Mouse (Mus musculus): ENCODE results near the gene Adipor2. TPM values are rescaled to one million over a fixed set of nuclear protein-coding genes. Genes with fewer than 3 reads are reported as not detected.
"Not testable (repeated sequence)": the region's sequence is repeated elsewhere in the genome, so short reads cannot be mapped to it uniquely, and the experiment has no call there.

The Adipor2 gene
- polyA plus RNA-seq, 1 experiment from 2014 or later: 22.6 TPM

DNA sequence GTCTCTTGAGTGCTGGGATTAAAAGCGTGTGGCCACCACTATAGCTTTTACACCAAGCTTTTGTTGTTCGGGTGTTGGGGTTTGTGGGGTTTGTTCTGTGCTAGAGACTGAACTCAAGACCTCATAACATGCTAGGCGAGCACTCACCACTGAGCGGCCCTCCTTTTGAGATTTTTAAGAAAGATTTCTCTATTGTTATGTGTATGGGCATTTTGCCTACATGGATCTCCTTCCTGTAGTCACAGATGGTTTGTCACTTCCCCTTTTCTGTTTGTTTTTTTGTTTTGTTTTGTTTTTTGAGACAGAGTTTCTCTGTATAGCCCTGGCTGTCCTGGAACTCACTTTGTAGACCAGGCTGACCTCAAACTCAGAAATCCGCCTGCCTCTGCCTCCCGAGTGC, 57.3 kb downstream of the Adipor2 start:
- H3K4me3 ChIP-seq (ENCODE audit: low read depth, low read length); H3K27ac ChIP-seq (ENCODE audit: low read depth, low read length); H3K4me1 ChIP-seq (ENCODE audit: control insufficient read depth, insufficient read depth, low read length); H3K9me3 ChIP-seq (replicated peaks; ENCODE audit: control insufficient read depth, low read length); H3K9ac ChIP-seq (ENCODE audit: low read depth, low read length); H3K27me3 ChIP-seq (ENCODE audit: control insufficient read depth, insufficient read depth, low read length); H3K4me2 ChIP-seq; ATAC-seq (replicated peaks; ENCODE audit: insufficient number of reproducible peaks, low FRiP score, low TSS enrichment): not testable (repeated sequence)
- H3K36me3 ChIP-seq (ENCODE audit: control insufficient read depth, insufficient read depth, low read length): peaks cover 10% of the 10 kb centered on the region
- 86% methylated on average over 6 of the region's 6 CpGs for WGBS (ENCODE audit: insufficient replicate concordance)

DNA sequence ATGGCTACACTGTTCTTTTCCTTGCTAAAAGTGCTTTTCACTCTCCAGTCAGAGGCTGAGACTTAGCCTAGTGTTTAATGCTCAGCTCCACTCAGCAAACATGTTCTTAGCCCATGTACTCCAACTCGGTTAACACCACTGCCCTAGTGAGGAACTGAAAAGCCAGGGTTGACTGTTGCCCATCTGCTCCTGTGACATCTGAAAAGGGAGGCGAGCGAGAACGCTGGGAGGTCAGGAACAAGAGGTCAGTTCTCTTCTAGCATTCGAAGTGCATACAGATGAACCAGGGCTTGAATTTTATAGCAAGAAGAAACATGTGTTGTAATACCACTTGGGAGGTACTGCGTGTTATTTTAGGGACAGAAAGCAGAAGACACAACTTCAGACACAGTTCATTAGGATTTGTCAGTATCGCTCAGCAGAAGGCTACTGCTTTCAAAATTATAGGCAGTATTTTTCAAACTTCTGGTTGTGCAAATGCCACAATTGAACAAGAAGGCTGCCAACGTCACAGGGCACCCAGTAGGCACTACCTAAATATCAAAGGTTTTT, 59.4 kb downstream of the Adipor2 start:
- no peaks in the 10 kb centered on the region for H3K9me3 ChIP-seq (replicated peaks; ENCODE audit: control insufficient read depth, low read length)
- ATAC-seq (replicated peaks; ENCODE audit: insufficient number of reproducible peaks, low FRiP score, low TSS enrichment): no peak
- H3K4me2 ChIP-seq: no peak overlapping the region
- H3K4me3 ChIP-seq (ENCODE audit: low read depth, low read length): no peak overlapping the region
- H3K27me3 ChIP-seq (ENCODE audit: control insufficient read depth, insufficient read depth, low read length): no peaks in the 10 kb centered on the region
- 92% methylated on average over 8 of the region's 8 CpGs for WGBS (ENCODE audit: insufficient replicate concordance)
- no peaks in the 10 kb centered on the region for H3K4me1 ChIP-seq (ENCODE audit: control insufficient read depth, insufficient read depth, low read length)
- H3K9ac ChIP-seq (ENCODE audit: low read depth, low read length): no peak overlapping the region
- peaks cover 19% of the 10 kb centered on the region for H3K36me3 ChIP-seq (ENCODE audit: control insufficient read depth, insufficient read depth, low read length)
- H3K27ac ChIP-seq (ENCODE audit: low read depth, low read length): no peak overlapping the region

DNA sequence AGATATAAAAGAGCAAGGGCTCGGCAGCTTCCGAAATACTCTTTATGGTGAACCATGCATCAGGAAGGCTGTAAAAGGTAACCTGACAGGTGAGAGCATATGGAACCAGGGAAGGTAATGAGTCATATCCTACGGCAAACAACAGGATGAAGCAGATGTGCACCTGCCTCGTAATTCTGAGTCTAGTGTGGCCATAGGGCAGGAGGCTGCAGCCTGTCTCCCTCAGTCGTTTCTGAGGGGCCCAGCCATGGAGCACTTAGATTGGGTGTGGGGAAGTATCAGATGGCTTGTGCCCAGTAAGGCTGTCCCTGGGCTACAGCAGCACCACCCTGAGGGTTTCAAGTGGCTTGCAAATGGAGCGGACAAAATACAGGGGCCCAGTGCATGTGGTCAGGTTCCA, 65.0 kb downstream of the Adipor2 start:
- Histone ChIP-seq H3K4me3 (ENCODE audit: low read depth, low read length) (no peak overlapping the region), H3K27me3 (ENCODE audit: control insufficient read depth, insufficient read depth, low read length) (no peaks in the 10 kb centered on the region), H3K36me3 (ENCODE audit: control insufficient read depth, insufficient read depth, low read length) (peaks cover 16% of the 10 kb centered on the region), H3K4me2 (no peak overlapping the region), H3K27ac (ENCODE audit: low read depth, low read length) (no peak overlapping the region), H3K9me3 (replicated peaks; ENCODE audit: control insufficient read depth, low read length) (no peaks in the 10 kb centered on the region), H3K9ac (ENCODE audit: low read depth, low read length) (no peak overlapping the region), H3K4me1 (ENCODE audit: control insufficient read depth, insufficient read depth, low read length) (0 out of 2 replicates have a peak, but pooled peaks cover 8% of the 10 kb centered on the region)
- ATAC-seq (replicated peaks; ENCODE audit: insufficient number of reproducible peaks, low FRiP score, low TSS enrichment): no peak
- 77% methylated on average over 6 of the region's 6 CpGs for WGBS (ENCODE audit: insufficient replicate concordance)

DNA sequence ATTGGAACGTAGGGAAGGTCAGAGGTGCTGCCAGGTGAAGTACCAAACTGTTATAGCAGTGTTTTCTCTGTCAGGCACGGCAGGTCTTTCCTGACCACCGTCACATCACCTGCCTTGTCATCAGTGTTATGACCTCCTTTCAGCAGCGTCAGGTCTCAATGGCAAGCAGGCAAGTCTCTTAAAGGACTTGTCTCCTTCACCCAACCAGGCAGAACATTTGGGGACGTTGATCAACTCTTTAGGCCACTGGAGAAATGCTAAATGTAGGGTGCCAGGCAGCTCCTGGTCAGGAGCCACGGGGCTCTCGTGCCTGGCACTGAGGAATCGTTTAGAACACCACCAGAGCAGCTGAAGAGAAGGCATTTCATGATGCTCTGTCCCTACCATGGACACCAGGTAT, 65.8 kb downstream of the Adipor2 start:
- no peak for ATAC-seq (replicated peaks; ENCODE audit: insufficient number of reproducible peaks, low FRiP score, low TSS enrichment)
- H3K36me3 ChIP-seq (ENCODE audit: control insufficient read depth, insufficient read depth, low read length): peaks cover 13% of the 10 kb centered on the region
- no peak overlapping the region for H3K27ac ChIP-seq (ENCODE audit: low read depth, low read length)
- H3K4me1 ChIP-seq (ENCODE audit: control insufficient read depth, insufficient read depth, low read length): 0 out of 2 replicates have a peak, but pooled peaks cover 8% of the 10 kb centered on the region
- no peaks in the 10 kb centered on the region for H3K9me3 ChIP-seq (replicated peaks; ENCODE audit: control insufficient read depth, low read length)
- no peak overlapping the region for H3K4me3 ChIP-seq (ENCODE audit: low read depth, low read length)
- H3K4me2 ChIP-seq: no peak overlapping the region
- WGBS (ENCODE audit: insufficient replicate concordance): 73% methylated on average over 8 of the region's 8 CpGs
- no peak overlapping the region for H3K9ac ChIP-seq (ENCODE audit: low read depth, low read length)
- no peaks in the 10 kb centered on the region for H3K27me3 ChIP-seq (ENCODE audit: control insufficient read depth, insufficient read depth, low read length)

DNA sequence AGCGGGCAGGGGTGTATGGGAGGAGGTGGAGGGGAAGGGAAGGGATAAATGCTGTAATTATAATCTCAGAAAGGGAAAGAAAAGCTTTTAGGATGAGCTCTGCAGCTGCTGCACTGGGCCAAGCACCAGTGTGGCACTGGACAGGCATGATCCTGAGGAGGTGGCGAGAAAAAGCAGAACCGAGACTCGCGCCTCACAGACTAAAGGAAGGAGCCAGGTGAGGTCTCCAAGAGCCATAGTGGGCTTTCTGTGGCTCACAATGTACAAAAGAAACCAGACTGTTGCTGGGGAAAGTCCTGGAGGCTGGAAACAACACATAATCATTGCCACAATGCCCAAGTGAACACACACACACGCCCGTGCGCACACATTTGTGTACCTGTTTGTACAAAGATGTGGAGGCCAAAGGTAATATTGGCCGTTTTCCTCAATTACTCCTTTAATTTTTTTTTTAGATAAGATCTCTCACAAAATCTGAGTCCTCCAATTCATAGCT, 66.8 kb downstream of the Adipor2 start:
- Histone ChIP-seq H3K9me3 (replicated peaks; ENCODE audit: control insufficient read depth, low read length) (no peaks in the 10 kb centered on the region), H3K36me3 (ENCODE audit: control insufficient read depth, insufficient read depth, low read length) (peaks cover 13% of the 10 kb centered on the region), H3K27me3 (ENCODE audit: control insufficient read depth, insufficient read depth, low read length) (no peaks in the 10 kb centered on the region), H3K4me2 (no peak overlapping the region), H3K9ac (ENCODE audit: low read depth, low read length) (no peak overlapping the region), H3K27ac (ENCODE audit: low read depth, low read length) (no peak overlapping the region), H3K4me3 (ENCODE audit: low read depth, low read length) (no peak overlapping the region), H3K4me1 (ENCODE audit: control insufficient read depth, insufficient read depth, low read length) (0 out of 2 replicates have a peak, but pooled peaks cover 8% of the 10 kb centered on the region)
- no peak for ATAC-seq (replicated peaks; ENCODE audit: insufficient number of reproducible peaks, low FRiP score, low TSS enrichment)
- WGBS (ENCODE audit: insufficient replicate concordance): 87% methylated on average over 9 of the region's 9 CpGs

DNA sequence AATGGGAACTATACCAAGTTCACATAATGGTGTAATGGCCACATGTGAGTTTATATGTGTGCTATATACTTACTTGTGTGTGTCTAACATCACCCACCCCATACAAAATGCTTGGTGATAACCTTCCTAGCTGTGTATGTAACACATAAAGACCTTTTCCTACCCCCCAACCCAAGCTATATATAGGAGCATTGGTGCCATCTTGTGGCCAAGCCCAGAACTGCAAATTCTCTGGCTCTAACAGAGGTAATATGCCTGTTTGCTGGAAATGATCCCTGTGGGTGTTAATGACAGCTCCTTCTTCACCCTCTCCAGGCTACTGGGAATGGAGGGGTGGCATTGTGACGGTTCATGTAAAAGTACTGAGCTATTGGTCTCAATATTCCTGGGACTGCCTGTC, 69.3 kb downstream of the Adipor2 start:
- H3K4me1 ChIP-seq (ENCODE audit: control insufficient read depth, insufficient read depth, low read length): 0 out of 2 replicates have a peak, but pooled peaks cover 8% of the 10 kb centered on the region
- no peak for ATAC-seq (replicated peaks; ENCODE audit: insufficient number of reproducible peaks, low FRiP score, low TSS enrichment)
- 0% methylated on average over 1 of the region's 1 CpGs for WGBS (ENCODE audit: insufficient replicate concordance)
- no peaks in the 10 kb centered on the region for H3K36me3 ChIP-seq (ENCODE audit: control insufficient read depth, insufficient read depth, low read length)
- no peak overlapping the region for H3K27ac ChIP-seq (ENCODE audit: low read depth, low read length)
- no peak overlapping the region for H3K9ac ChIP-seq (ENCODE audit: low read depth, low read length)
- no peak overlapping the region for H3K4me3 ChIP-seq (ENCODE audit: low read depth, low read length)
- no peaks in the 10 kb centered on the region for H3K27me3 ChIP-seq (ENCODE audit: control insufficient read depth, insufficient read depth, low read length)
- no peaks in the 10 kb centered on the region for H3K9me3 ChIP-seq (replicated peaks; ENCODE audit: control insufficient read depth, low read length)
- no peak overlapping the region for H3K4me2 ChIP-seq

DNA sequence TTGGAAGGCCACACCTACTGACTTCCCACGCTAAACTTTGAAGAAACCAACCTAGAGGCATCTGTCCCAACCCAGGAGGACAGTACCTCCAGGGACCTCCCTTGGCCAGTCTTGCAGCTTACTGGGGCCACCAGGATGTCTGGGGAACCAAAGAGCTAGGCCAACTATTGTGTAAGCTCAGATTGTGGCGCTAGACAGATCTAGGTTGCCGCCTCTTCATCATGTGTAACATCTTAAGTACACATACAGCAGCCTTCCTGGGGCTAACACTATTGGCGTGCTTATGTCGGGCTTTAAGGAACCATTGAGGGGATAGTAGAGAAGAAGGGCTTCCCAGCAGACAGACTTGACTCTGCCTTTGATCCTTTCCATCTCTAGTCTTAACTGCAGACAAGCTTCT, 69.7 kb downstream of the Adipor2 start:
- 68% methylated on average over 5 of the region's 5 CpGs for WGBS (ENCODE audit: insufficient replicate concordance)
- H3K4me3 ChIP-seq (ENCODE audit: low read depth, low read length): no peak overlapping the region
- no peaks in the 10 kb centered on the region for H3K27me3 ChIP-seq (ENCODE audit: control insufficient read depth, insufficient read depth, low read length)
- no peak overlapping the region for H3K4me2 ChIP-seq
- 0 out of 2 replicates have a peak, but pooled peaks cover 8% of the 10 kb centered on the region for H3K4me1 ChIP-seq (ENCODE audit: control insufficient read depth, insufficient read depth, low read length)
- H3K9ac ChIP-seq (ENCODE audit: low read depth, low read length): no peak overlapping the region
- H3K9me3 ChIP-seq (replicated peaks; ENCODE audit: control insufficient read depth, low read length): no peaks in the 10 kb centered on the region
- H3K36me3 ChIP-seq (ENCODE audit: control insufficient read depth, insufficient read depth, low read length): no peaks in the 10 kb centered on the region
- no peak overlapping the region for H3K27ac ChIP-seq (ENCODE audit: low read depth, low read length)
- ATAC-seq (replicated peaks; ENCODE audit: insufficient number of reproducible peaks, low FRiP score, low TSS enrichment): no peak

DNA sequence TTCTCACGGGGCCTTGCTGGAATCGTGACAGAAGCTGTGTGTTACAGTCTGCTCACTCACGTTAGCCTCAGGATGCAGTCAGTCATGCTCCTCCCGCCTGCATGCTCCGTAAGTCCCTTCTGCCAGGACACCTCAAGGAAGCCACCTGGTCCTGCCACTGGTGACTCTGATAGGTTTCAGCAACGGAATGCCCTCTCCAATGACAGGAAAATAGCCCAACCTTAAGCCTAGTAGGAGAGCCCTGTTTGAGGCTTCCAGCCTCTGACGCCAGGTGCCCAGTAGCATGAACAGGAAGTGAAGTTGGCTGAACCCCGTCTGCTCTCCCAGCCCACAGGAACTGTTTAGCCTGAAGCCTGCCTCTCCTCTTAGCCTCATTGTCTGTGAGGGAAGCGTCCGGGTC, 71.2 kb downstream of the Adipor2 start:
- Histone ChIP-seq H3K27me3 (ENCODE audit: control insufficient read depth, insufficient read depth, low read length) (no peaks in the 10 kb centered on the region), H3K9ac (ENCODE audit: low read depth, low read length) (no peak overlapping the region), H3K27ac (ENCODE audit: low read depth, low read length) (no peak overlapping the region), H3K36me3 (ENCODE audit: control insufficient read depth, insufficient read depth, low read length) (no peaks in the 10 kb centered on the region), H3K4me2 (no peak overlapping the region), H3K4me1 (ENCODE audit: control insufficient read depth, insufficient read depth, low read length) (0 out of 2 replicates have a peak, but pooled peaks cover 4% of the 10 kb centered on the region), H3K9me3 (replicated peaks; ENCODE audit: control insufficient read depth, low read length) (no peaks in the 10 kb centered on the region), H3K4me3 (ENCODE audit: low read depth, low read length) (no peak overlapping the region)
- ATAC-seq (replicated peaks; ENCODE audit: insufficient number of reproducible peaks, low FRiP score, low TSS enrichment): no peak
- WGBS (ENCODE audit: insufficient replicate concordance): 49% methylated on average over 10 of the region's 10 CpGs

DNA sequence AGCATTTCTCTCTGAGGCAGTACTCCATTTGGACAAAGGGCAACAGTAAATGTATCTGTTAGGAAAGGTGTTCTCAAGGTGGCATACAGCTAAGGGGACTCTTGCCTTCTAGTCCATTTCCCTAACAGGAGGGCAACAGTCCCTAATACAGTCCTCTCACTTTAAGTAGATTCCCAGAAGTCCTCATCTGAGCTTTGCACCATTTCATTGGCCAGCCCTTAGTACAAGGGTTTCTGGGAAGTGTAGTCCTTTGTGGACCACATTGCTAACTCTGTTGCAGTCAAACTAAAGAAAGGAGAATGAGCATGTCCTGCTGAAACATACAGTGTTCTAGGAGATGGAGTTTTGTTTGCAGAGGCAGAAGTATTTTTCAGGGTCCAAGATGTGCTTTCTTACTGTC, 76.1 kb downstream of the Adipor2 start:
- H3K9ac ChIP-seq (ENCODE audit: low read depth, low read length): no peak overlapping the region
- H3K27me3 ChIP-seq (ENCODE audit: control insufficient read depth, insufficient read depth, low read length): no peaks in the 10 kb centered on the region
- H3K4me2 ChIP-seq: no peak overlapping the region
- ATAC-seq (replicated peaks; ENCODE audit: insufficient number of reproducible peaks, low FRiP score, low TSS enrichment): no peak
- H3K9me3 ChIP-seq (replicated peaks; ENCODE audit: control insufficient read depth, low read length): no peaks in the 10 kb centered on the region
- no peaks in the 10 kb centered on the region for H3K4me1 ChIP-seq (ENCODE audit: control insufficient read depth, insufficient read depth, low read length)
- H3K27ac ChIP-seq (ENCODE audit: low read depth, low read length): no peak overlapping the region
- no peak overlapping the region for H3K4me3 ChIP-seq (ENCODE audit: low read depth, low read length)
- no peaks in the 10 kb centered on the region for H3K36me3 ChIP-seq (ENCODE audit: control insufficient read depth, insufficient read depth, low read length)
